Mouse (Mus musculus): Measurements from ENCODE around the gene Ostf1.

DNA sequence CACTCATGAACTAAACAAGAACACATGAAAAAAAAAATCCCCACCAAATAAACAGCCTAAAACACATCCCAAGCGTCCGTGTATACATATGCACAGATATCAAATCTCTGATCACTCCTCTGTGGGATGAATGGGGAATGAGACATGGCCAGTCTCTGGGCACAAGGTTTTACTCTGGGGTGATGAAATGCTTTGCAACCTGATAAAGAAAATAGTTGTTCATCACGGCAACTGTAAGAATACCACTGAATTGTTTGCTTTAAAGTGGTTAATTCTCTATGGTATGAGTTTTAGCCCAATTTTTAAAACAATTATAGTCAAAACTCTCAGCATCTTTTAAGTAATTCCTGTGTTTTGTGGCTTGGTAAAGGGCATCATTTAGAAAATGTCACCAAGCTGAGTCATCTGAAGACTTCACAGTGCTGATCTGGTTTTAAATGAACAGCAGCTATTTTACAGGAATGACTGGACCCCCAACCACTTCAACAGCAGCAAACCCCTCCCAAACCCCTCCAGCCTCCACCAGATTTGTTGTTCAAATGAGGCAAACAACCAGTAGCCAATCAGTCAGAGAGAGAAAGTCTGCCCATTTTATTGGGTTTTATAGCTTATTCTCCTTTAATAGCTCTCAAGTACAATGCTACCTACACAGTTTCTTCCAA is 33.2 kb downstream of the Ostf1 start:
- no peak for TF ChIP-seq CTCF (IDR thresholded peaks at IDR 0.05; ENCODE audit: low read depth, low read length)
- no peak for TF ChIP-seq POLR2A (IDR thresholded peaks at IDR 0.05; ENCODE audit: insufficient read depth, low read length)
- TF ChIP-seq EP300 (IDR thresholded peaks at IDR 0.05; ENCODE audit: insufficient read depth, low read depth, low read length) = no peak
